Mouse (Mus musculus) left cerebral cortex, adult 2 months (tissue): Measurements from ENCODE around the gene Adgrv1. TPM values are rescaled to one million over a fixed set of nuclear protein-coding genes. Genes with fewer than 3 reads are reported as not detected.

ENCODE experiments used
- DNase-seq, 2 experiments: peaks; one replicate each; pipeline ENCODE4 v3.0.0; 2021 to 2022; ENCODE audit warnings: low spot score in 2 of 2, mixed read lengths in 1 of 2; ENCODE audit errors: extremely low spot score in 1 of 2
- H3K27ac ChIP-seq: fragments of 200-600 bp; 2 replicates; pipeline ENCODE4 v1.8.1; 2022
- H3K4me3 ChIP-seq: fragments of 200-600 bp; 2 replicates; pipeline ENCODE4 v1.8.1; 2022
- CTCF ChIP-seq: fragments of 200-600 bp; IDR thresholded peaks from 2 replicates; pipeline ENCODE4 v1.8.1; 2022; ENCODE audit warnings: antibody characterized with exemption, mild to moderate bottlenecking, moderate library complexity
- intact Hi-C: fragments of 180-260 bp; cut with DNase I; formaldehyde crosslinking; loops from one replicate; pipeline ENCODE4 v1.15.1; 2025
- total RNA-seq, 2 experiments: library from RNA; stranded (reverse); gene quantifications; 2 replicates each; pipeline ENCODE4 v1.2.3; 2021

Adgrv1 gene
- total RNA-seq, 2 experiments from 2014 or later: 1.4 to 1.6 TPM

GRCm38 (mm10) chr13:81352296-81352695 is 280.7 kb downstream of the Adgrv1 start:
- intact Hi-C loops: no loop called here
- TF ChIP-seq CTCF: no peak
- no peak for DNase-seq
- H3K27ac ChIP-seq: no peak overlapping the region
- no peak overlapping the region for H3K4me3 ChIP-seq

DNA sequence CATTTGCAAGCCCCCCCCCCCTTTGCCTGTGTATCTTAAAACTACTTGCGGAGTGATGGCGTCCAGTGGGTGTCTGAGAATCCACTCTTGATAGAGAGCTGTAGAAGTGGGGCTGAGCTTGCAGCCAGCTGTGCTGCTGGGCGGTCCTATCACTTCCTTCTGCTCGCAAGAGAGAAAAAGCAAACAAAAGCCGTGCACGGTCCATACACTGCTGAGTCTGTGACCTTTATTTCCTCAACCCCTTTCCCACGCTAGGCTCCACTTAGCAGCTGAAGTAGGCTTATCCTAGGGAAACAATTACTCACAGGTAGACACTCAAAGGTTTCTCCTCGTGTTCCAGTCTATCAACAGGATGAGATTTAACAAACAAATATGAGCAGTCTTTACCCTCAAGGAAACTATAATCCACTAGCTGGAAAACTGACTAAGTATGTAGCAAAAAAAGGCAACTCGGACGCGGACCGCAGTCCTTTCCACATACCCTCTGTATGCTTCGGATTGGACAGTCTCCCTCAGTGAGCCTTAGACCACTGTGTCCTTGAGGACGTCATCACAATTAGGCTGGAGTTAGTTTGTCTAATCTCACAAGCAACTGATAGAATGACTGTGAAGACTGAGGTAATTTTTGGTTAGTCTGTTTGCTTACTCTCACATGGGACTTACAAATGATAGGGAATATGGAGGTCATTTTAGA is 281.3 kb downstream of the Adgrv1 start:
- H3K27ac ChIP-seq: no peak overlapping the region
- intact Hi-C loops: no loop called here
- H3K4me3 ChIP-seq: no peak overlapping the region
- no peak for TF ChIP-seq CTCF
- no peak for DNase-seq

- H3K27ac ChIP-seq: no peak overlapping the region
- intact Hi-C loops: no loop called here
- DNase-seq: no peak
- no peak overlapping the region for H3K4me3 ChIP-seq
- TF ChIP-seq CTCF: no peak
Measured at GRCm38 (mm10) chr13:81347261-81347980, 285.5 kb downstream of the Adgrv1 start.

GRCm38 (mm10) chr13:81342987-81343596 is 289.9 kb downstream of the Adgrv1 start:
- TF ChIP-seq CTCF: no peak
- no peak overlapping the region for H3K4me3 ChIP-seq
- no peak overlapping the region for H3K27ac ChIP-seq
- intact Hi-C loops: no loop called here
- no peak for DNase-seq

DNA sequence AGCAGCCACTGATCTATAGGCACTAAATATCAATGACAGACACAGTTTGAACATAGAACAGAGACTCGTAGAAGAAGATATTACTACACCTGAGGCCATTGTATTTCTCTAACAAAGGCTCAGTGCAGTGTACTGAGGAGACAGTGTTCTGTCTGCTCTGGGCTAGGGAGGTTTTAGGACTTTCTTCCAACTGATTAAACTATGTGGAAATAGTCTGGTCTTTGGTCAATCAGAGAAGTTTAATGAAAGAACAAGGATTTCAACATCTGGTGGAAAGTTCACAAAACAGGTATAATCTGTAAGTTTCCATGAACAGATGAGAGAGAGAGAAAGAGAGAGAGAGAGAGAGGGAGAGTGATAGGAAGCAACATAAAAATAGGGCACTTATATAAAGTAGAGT is 297.7 kb downstream of the Adgrv1 start:
- no peak for TF ChIP-seq CTCF
- Histone ChIP-seq H3K4me3 (no peak overlapping the region), H3K27ac (no peak overlapping the region)
- intact Hi-C loops: no loop called here
- DNase-seq: no peak

DNA sequence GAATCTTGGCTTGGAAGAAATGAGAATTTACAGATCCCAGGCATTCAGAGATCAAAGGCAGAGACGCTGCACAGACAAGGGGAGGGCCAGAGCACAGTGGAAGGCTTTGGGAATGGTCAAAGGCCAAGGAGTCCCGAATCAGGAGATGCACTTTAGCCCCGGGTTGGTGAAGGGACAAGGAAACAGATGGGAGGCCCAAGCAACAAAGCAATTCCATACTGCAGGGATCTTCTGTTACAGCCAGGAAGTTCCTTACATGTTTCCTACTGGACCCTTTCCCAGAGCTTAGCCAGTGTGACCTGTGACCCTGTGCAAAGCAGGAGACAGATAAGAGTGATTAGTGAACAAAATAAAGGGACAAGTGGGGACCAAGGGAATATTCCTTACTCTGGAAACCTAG is 300.9 kb downstream of the Adgrv1 start:
- TF ChIP-seq CTCF: no peak
- intact Hi-C loops: no loop called here
- DNase-seq: no peak
- H3K4me3 ChIP-seq: no peak overlapping the region
- H3K27ac ChIP-seq: no peak overlapping the region

- no peak for DNase-seq
- no peak overlapping the region for H3K4me3 ChIP-seq
- no peak for TF ChIP-seq CTCF
- intact Hi-C loops: no loop called here
- no peak overlapping the region for H3K27ac ChIP-seq
Measured at GRCm38 (mm10) chr13:81329762-81330161, 303.2 kb downstream of the Adgrv1 start.

DNA sequence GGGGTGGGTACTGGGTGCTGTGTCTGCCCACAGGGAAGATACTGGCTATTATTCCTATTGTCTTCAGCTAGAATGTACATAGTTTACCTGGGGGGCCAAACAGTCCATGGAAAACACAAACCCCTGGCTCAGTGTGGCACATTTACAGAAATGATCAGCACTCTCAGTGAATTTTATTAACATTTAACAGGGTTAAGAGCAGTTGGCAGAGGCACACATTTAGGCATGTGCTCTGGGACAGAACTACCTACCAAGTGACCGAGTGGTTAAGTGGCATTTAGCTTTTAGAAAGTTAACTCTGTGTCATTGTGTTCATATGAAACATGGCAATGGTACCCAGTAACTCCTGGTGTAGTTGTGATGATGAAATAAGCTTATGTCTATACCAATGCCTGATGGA is 304.8 kb downstream of the Adgrv1 start:
- Histone ChIP-seq H3K27ac (no peak overlapping the region), H3K4me3 (no peak overlapping the region)
- TF ChIP-seq CTCF: no peak
- intact Hi-C loops: no loop called here
- no peak for DNase-seq

DNA sequence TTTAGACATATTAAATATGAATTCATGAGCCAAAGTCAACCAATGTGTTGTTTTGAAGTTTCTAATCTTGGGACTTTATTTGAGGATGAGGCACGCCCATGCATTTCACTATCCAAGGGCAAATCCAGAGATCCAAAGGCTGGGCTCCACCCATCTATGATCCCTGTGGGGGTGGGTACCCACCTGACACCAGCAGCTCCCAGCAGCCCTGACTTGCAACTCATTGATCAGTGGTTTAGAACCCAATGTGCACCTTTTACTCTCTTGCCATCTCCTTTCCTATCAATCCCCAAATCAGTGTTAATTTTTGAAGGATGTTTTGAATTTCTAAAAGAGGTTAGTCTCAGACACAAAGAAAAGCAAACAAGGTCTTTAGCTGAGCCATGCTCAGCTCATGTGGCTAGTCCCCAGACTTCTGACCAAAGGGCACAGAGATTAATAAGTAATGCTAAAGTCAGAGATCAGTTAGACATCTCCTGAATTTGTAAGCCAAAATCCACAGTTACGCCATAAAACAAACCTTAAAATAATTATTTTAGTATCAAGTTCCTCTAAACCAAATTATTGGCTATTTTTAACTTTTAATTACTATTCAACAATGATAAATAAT is 307.2 kb downstream of the Adgrv1 start:
- no peak overlapping the region for H3K27ac ChIP-seq
- no peak overlapping the region for H3K4me3 ChIP-seq
- DNase-seq: no peak
- no peak for TF ChIP-seq CTCF
- intact Hi-C loops: no loop called here

DNA sequence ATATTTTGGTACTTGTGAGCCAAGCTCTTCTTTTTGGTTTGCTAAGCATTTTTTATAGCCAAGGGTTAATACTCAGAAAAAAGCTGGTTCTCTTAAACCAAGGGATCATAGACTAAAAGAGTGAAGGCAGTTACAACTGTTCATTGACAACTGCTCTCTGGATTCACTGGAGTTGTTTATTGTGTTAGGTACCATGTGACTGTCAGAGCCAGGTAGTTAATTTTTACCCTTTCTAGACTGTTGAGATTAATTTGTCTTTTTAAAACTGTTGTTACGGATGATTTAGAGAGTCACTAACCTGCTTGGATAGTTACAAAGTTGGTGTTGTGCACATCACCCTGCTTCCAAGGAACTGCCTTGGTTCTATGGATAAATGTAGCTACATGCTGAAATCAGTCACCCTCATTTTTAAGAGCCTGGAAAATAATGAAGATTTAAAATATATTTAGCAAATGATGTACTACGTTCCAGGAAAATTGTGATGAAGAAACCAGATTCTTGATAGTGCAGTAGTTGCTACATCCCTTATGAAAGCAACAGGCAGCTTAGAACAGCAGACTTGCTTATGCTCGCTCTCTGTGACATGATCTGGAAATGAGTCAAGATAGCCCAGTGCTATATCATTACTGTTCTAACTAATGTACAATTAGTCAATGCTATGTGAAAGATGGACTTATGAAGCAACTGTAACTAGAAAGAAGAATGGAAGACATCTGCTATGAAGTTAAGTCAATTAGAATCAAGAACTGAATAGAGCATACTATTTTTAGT is 309.2 kb downstream of the Adgrv1 start:
- no peak for TF ChIP-seq CTCF
- DNase-seq: no peak
- intact Hi-C loops: no loop called here

DNA sequence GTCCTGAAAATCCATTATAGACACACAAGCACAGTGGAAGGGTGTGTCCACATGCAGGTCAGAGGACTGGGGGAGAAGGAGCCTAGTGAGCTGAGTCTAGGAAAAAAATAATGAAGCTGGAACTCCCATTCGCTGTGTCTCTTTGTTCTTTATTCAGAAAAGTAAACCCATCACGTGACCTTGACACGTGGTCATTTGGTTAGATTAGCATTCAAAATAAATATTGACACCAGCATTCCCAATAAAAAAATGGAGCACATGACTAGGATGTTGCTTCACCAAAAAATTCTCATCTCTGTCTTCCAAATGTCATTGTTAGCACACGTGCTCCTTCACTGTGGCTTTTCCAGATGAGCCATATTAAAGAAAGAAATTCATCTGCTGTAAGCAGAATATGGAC is 316.4 kb downstream of the Adgrv1 start:
- no peak for TF ChIP-seq CTCF
- intact Hi-C loops: no loop called here
- DNase-seq: no peak
- no peak overlapping the region for H3K4me3 ChIP-seq
- H3K27ac ChIP-seq: no peak overlapping the region

More for the DNA sequence above, 309.2 kb downstream of the Adgrv1 start:
- no peak overlapping the region for H3K4me3 ChIP-seq
- no peak overlapping the region for H3K27ac ChIP-seq
